Mouse (Mus musculus): ENCODE measurements at regions not wholly inside any gene's neighbourhood (a gene's known extent, or its start where the extent isn't known, plus 50 kb on each side); places are given as distances from the start of the nearest gene placed in this dataset.
A peak's percentile ranks its signal among the peaks of the same experiment; 100 is the strongest.

DNA sequence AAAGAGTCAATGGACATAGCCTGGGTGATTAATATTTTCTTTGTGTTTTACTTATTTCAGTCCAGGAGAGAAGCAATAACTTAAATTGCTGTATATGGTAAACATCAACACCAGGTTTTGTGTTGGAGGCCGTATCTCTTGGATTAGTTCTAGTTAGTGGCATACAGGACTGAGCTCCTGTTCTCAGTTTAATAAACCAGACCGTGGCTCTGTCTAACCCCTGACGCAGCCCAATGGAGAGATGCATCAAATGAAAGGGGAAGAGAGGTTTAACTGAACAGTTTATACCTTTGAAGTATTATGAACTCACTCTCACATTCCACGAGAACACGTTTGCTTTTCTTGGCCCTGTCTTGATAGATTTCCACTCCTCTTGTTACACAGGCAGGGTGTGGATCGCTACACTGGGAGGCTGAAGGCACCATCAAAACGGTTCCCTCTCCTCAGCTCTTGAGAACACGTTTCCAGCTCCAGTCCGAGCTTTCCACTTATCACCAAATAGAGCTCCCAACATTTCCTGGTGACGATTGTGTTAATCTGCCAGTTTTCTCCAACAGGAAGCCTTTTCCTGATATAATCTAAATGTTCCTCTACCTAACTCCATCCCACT, 54.0 kb upstream of the Cerkl start:
- no peak for DNase-seq (ENCODE audit: low spot score in 2 of 2)

DNA sequence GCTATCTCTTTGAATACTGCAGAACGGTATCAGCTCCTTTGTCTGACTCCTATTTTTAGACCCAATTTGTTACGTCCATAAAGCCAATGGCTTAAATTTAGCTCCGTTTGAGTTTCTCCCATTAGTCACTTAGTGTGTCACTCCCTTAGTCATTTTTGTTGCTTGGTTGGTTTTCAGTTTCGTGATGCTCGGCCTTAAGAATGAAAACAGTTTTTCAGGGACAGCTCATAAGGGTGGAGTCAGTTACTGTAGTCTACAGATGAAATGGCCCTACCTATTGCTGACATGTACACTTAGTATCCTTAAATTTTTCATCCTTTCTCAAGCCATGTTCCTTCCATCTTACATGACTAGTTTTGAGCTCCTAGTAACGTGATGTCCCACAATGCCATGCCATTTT, 54.5 kb upstream of the Cerkl start:
- no peak for DNase-seq (ENCODE audit: low spot score in 2 of 2)

DNA sequence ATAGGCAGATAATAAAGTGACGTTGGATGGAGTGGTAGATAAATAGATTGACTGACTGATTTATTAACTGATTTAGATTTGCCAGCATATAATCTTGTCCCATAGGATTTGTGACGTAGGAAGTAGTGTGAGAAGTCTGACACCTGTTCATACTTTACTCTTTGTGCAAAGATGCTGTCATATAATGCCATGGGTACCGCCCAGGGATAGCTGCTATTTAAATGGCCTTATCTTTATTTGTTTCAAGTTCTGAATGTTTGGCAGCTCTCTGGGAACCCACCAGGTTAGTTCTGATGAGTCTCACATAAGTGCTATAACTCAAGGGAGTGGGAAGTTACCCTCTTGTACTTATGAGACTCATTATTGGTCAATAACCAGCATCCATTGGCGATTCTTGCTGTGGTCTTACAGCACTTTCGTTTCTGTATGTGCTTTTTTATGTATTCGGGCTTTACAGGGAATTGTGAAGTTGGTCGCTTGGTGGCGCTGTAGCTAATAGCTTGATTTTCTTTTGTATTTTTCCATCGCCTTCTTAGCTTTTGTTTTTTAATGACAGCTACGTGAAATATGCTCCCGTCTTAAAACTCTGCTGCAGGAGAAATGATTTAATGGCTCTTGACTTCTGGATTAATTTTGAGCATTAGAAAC, 55.2 kb upstream of the Cerkl start:
- peak; percentile 69 to 71 for DNase-seq (ENCODE audit: low spot score in 2 of 2)

DNA sequence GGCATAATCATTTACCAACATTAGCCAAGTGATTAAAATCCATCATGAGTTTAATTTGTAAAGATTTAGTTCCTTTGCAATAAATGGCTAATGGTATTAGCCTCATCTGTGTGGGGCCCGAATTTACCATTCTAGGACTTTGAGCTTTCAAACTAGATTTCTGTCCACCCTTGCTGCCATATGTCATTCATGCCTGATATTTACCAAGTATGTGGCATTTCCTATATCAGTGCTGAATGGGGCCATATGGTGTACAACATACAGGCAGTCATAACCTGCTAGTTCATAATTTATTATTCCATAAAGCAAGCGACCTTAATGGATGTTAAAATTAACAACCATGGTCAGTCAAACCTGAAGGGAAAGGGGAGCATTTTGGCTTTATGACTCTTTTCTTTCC, 55.8 kb upstream of the Cerkl start:
- no peak for DNase-seq (ENCODE audit: low spot score in 2 of 2)

DNA sequence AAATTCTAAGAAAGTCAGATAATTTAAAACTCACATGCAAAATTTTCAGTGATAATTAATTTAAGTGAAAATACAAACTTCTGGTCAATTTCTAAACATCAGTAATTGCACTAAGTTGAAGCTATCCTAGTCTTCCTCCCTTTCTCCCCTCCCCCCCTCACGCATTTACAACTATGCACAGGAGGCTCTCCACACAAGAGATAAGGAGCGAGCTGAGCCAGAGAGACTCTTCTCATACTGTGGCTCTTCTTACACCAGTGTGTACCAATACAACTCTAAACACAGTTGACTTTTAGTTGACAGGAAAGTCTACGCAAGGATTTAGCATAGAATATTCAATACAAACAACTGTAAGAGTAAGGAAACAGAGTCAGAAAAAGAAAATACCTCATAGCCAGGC, 57.1 kb upstream of the Cerkl start:
- no peak for DNase-seq (ENCODE audit: low spot score in 2 of 2)

DNA sequence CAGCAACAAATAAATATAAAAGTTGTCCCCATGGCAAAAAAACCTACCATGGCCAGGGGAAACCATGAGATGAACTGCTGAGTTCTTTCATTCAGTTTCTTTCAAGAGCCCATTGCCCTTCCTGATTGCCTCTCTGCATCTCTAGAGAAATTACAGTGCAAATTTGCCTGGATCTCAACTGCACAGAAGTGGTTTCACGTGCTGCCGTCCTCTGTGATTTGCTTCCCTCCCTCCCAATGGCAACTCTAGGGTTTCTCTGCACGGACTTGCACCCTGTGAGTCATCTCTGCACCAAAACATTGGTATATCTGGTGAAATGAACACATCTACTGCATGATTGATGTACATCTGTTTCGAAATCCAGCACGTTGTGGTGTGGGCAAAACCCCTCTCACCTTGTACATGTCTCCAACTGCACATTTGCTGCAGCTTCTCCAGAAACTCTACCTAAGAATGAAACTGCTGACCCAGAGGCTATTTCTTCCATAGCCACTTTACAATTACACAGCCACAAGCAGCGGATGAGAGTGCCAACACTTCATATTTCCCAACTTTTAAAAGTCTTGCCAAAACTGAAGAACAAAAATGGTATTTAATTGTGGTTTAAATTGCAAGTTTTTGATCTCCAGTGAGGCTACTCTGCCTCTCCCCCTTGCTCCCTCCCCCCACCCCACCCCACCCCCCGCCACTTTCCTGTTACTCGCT, 61.6 kb upstream of the Cerkl start:
- DNase-seq (ENCODE audit: low spot score in 2 of 2): no peak

DNA sequence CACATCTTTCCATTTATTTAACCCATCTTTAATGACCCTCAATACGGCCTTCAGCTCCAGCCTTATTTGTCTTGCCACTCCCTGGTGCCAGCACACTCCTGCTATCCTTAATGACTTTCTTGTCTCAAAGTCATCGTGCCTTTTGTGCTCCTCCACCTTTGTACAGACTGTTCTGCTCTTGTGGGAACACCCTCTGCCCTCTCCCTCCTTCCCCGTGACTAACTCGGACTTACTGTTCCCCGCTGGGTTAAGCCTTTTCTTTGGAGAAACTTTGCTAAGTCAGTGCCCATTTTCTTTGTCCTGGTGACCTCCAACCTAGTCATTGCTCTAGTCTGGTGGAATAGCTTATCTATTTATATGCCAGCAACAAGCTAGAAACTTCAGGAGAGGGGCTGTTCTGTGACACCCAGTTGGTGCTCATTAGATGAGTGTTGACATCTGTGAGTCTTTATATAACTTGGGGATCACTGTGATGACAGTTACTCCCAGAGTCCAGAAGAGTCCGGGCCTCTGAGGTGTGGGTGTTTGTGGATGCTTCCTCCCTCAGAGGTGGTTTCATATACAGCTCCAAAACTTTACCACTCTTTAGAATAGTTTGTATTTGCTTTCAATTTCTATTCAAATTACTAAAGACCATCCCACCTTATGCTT, 63.3 kb upstream of the Cerkl start:
- no peak for DNase-seq (ENCODE audit: low spot score in 2 of 2)

DNA sequence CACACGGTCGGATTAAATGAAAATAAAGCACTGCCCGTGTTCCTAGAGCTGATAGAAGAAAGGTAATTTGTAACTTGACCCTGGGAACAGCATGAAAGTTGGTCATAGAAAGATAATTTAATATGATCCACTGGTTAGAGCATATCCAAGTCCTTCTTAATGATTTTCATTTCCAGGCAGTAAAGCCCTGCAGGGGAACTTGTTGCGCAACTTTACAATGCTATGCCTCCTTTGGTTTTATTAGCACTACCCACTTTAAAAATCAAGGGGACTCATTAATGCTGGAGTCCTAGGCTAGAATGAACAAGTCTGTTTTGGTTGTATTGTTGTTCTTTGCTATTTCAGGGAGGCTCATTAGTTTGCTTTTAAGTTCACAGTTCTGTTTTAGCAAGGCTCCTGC, 66.9 kb upstream of the Cerkl start:
- DNase-seq (ENCODE audit: low spot score in 2 of 2): no peak

DNA sequence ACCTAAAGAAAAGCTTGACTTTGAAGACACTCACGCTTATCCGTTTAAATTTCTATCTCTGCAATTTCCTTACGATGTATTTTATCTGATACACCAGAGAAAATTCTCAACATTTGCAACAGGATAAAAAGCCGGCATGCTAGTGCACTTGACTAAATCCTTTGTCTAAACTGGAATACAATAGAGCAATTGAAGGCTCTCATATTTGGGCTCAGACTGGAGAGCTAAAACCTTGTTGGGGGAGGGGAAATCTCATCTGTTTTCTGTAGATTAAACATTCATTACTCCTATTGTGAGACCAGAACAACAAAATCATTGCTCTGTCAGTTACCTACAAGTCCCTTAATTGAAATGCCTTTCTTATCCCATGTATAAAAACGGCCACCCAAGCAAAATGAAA, 70.9 kb upstream of the Cerkl start:
- DNase-seq (ENCODE audit: low spot score in 2 of 2): no peak

DNA sequence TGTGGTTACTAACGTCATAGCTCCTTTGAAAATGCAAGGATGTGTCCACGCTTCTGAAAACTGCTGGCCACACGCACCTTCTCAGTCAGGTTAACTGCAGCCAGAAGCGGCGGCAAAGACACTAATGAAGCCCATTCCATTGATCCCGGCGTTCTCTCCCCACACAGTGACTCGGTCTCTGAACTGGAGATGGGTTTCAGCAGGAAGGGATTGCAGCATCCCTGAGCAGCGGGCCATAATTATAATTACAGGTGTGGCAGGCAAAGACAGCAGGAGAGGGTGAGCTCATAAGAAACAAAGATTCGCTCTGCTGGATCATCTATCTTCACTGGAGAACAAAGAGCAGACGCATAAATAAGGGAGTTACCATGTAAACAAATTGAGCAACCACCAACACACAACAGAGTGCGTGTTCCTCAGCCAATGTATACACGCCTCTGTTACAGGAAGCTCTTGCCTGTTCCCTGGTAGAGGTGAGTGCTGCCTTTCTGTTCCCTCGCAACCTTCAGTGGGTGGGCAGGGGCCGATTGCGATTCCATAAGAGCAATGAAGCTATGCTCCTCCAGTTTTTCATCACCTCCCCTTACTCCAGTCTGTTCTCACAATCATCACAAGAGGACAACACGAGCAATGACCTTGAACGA, 71.9 kb upstream of the Cerkl start:
- DNase-seq (ENCODE audit: low spot score in 2 of 2): no peak

DNA sequence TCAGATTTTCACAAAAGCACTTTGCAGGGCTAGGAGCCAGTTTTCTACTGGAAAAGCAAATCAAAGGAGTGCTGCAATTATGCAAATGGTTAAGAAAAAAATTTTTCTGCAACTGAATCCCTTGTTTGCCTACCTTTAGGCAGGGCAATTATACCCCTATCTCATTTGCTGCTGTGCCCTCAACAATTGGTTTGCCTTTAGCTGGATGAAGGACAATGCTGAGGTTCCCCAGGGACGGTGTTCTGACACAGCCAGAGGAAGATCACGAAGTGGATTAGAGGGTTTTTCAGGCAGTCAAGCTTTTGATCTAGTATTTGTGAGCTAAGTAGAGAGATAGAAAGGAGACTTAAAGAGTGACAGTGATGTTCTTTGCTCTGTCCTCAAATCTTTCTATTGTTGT, 72.6 kb upstream of the Cerkl start:
- DNase-seq (ENCODE audit: low spot score in 2 of 2): no peak

DNA sequence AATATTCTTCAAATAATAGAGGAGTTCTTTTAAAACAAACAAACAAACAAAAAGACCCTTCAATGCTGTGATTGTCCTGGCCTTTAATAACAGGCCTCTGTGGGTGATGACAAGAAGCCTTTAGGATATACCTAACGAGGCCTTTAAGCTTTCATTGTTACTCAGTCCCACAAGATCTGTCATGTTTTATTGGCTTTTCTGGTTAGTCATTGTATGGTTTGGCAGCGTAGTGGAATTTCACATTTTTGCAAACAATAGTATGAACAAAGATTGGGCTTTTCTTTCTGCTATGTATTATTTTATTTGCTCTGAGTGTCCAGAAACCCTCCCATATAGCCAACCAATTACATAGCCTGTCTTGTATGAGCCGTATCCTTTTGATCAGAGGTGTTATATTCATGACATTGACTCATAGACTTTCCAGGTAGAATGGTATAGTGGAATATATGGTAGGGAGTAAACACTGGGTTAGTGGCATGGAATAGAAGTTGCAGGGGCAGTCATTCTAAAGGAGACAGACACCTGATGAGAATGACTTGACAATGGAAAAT, 76.1 kb upstream of the Cerkl start:
- no peak for DNase-seq (ENCODE audit: low spot score in 2 of 2)

DNA sequence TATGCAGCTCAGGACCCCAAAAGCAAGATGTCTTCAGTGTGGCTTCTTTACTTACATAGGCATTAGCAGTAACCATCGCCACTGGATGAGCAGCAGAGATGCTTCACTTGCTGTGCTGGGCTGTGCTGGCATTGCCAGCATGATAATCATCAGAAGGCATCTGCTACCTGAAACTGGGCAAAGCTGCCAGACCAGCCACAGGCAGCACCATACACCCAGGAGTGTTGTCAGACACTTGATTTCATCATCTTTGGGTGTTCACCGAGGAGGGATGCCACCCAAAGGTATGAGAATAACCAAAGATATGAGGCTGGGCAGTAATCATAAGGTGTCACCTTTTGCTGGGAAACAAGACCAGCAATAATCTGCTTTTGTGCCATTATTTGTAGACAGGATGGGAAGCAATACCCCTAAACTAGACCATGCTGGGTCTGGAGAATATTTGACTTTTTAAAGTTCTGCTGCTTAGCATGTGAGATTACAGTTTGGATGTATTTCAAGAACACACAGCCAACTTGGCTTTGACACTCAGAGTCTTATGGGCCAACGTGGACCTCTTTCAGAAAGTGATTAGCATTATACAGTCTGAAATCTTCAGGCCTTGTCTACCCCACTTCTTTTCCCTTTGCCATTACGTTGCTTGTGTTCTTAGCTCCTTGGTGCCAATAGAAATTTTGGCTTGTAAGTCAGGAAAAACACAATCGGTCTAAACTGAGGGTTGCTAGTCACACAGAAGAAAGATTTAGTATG, 80.7 kb upstream of the Cerkl start:
- DNase-seq (ENCODE audit: low spot score in 2 of 2): no peak

DNA sequence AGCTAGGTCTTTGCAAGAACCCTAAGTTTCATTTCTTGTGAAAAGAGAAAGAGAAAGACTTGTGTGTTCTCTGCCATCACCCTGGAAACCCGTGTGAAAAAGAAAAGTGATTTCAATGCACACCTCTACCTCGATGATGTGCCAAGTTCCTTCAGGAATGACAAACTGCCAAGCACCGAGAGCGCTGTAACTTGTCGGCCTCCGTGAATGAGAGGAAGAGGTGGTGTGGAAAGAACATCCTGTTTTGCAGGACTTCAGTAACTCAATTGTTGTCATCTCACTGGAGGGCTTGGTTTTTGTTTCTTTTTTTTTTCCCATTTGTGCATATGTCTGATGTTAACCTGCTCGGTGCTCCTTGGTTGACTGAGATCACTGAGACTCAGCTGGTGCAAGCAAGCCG, 83.8 kb upstream of the Cerkl start:
- no peak for DNase-seq (ENCODE audit: low spot score in 2 of 2)

DNA sequence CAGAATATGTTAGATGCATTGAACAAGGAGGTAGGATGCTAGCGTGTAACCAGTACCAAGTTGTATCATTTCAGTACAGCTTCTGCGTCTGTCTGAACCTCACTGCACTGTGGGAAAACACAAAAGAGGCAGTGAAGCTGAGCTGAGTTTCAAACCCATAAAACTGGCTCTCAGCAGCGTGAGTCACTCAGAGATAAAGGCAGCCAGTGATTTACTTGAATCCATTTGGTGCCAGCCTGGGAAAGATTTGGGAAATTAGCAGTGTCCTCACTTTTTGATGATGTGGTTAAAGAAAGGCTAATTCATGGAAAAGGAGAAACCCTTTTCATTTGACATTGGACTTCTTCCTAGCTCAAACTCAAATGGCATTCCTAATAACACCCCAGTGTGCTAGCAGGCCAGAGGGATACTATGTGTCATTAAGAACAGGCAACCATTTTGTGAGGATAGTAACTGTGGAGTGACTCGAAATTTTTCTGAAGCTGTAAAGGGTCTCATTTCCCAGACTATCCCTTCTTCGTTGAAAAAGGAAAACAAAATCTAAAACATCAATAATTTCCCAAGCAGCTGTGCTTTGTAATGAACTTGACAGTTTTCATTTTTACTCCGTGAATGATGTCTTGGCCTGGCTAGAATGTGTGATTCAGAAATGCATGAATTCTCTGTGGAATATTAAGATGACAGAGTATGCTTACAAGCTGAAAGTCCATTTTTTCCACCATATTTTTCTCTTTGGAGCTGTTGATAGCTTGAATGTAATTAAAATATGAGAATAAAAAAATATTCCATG, 85.8 kb upstream of the Cerkl start:
- no peak for DNase-seq (ENCODE audit: low spot score in 2 of 2)

DNA sequence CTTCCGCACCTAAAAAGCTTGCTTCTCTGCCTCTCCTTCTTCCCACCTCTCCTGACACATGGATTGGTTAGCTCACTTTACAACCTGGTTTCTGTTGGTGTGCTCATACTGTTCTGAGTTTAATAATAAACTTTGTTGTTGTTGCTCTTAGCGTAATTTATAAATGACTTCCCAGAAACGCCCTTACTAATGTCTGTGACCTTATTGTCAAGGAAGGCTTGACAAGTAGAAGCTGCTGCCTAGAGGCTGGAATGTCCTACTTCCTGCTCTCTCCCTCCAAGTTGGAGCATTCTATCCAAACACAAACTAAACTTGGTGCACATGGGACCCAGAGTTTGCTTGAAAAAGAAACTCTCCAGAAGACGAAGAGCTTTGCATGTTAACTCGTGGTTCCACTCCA, 86.9 kb upstream of the Cerkl start:
- no peak for DNase-seq (ENCODE audit: low spot score in 2 of 2)

DNA sequence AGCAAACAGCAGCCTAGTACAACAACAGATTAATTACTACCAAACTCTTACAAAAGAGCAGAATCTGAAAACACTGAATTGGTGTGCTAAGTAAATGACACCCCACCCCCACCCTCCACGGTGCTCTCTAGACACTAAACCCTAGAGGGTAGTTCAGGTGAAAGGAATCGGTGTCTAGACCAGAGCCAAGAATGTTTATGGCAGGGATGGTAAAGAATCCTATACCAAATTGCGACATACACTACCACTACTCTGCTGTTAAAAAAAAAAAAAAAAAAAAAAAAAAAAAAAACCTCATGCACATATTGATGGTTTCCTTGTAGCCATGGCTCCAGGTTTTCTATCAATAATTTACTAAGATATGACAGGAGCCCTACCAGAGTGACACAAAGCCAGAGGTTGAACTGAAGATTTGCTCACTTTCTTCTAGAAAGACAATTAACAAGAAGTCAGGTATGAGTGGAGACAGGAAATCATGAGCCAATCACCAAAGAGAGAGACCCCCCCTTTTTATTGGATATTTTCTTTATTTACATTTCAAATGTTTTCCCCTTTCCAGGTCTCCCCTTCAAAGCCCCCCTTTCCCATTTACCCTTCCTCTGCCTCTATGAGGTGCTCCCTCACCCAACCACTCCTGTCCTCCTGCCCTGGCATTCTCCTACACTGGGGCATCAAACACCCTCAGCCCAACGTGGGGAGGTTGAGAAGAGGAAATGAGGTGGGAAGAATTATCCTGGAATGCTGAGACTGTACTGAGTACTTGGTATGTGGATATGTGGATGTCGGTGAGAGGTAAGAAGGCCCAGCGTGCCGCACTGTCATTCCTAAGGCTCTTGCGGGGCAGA, 87.6 kb upstream of the Cerkl start:
- DNase-seq (ENCODE audit: low spot score in 2 of 2): no peak

DNA sequence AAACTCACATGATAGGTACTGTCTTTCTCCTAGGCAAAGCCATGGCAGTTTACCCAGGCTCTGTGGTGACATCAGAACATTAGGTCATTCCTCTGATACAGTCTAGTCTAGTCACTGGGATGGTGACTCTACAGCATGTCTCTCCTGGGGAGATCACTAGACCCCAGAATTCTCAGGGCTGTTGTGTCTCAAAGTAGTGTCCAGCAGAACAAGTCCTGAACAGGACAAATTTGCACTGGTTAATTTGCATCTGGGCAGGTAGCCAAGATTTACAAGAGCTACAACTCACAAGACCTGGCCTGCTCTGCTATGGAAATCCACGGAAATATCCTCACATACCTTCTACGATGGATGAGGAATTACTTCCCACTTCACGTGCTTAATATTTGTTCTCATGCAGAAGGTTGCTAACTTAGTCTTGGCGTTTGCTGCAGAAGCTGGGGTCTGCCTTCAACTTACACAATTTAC, 88.2 kb upstream of the Cerkl start:
- DNase-seq (ENCODE audit: low spot score in 2 of 2): no peak

DNA sequence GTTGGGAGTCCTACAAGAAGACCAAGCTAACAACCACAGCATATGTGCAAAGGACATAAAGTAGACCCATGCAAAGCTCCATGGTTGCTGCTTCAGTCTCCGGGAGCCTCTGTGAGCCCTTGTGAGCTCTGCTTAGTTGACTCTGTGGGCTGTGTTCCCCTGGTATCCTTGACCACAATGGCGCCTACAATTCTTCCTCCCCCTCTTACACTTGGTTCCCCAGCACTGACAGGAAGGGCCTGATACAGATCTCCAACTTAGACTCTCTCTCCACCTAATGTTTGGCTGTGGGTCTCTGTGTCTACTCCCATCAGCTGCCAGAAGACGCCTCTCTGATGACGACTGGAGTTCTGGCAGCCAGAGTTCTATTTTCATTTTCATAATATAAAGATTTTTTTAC, 88.9 kb upstream of the Itprid2 start:
- no peak for DNase-seq (ENCODE audit: low spot score in 2 of 2)

DNA sequence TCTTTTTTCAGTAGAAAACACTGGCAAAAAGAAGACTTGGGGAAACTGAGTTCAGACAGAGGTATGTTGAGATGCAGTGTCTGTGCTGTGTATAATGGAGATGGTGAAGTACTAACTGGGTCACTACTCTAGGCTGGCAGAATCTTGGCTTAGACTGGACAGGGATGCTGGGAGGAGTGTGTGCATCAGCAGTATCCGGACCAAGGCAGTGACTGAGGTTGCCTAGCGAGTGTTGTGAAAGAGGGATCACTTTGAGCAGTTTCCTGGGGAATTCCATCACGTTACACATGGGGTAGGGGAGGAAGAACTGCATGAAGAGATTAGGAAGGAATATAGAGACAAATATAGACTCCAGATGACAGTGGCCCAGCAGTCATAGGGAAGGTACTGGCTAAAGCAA, 87.9 kb upstream of the Itprid2 start:
- DNase-seq (ENCODE audit: low spot score in 2 of 2): no peak
